Mouse (Mus musculus) skeletal muscle tissue, postnatal 0 days (tissue): ENCODE results near the gene Gdi1. TPM values are rescaled to one million over a fixed set of nuclear protein-coding genes. Genes with fewer than 3 reads are reported as not detected.

Experiments used
- microRNA-seq, 2 experiments: library from miRNA; unstranded; fragments of <30 nt; microRNA quantifications; one replicate each; pipeline ENCODE4; 2016
- polyA plus RNA-seq: library from polyadenylated mRNA; unstranded; fragments of >200 nt; fragmentation: Nextera tagmentation; extraction: Ambion mirVana; gene quantifications from 2 replicates; pipeline ENCODE4 v1.2.1, GENCODE M21; 2015

The Gdi1 gene
- 65.1 and 70.0 TPM in 2 replicates for polyA plus RNA-seq

DNA sequence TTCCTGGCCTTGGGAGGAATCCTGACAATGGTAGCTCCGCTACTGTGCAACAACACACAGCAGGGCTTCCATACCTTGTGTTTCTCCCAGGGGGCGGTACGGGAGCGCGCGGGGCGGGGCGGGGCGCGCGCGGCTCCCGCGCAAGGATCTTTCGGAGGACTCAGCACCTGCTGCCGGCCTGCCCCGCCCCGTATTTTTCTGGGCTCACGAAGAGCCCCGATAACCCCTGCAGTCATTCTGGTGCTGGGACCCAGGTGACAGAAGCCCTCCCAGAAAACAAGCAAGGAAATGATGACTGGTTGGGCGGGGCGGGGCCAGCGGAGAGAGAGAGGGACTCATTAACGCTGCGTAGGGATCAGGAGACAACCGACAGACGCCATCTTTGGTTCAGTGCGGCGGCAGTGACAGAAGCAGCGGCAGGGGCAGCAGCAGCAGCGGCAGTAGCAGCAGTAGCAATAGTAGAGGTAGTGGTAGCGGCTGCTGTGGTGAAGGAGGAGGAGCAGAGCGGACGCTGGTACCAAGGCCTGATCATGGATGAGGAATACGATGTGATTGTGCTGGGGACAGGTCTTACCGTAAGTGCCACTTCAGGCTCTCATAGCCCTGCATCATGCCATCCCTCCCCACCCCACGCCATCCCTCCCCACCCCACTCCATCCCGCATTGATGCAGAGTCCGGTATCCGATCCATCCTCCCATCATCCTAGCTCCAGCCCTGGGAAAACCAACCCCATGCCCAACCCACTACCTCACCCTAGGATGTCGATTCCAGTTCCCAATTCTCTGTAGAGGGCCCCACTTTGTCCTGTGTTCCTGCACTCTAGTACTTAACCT lies at the start of gene Gdi1:
Gene Gdi1, plus strand, starts transcription at position 132 of the 834 bp plus-strand sequence.

GRCm38 (mm10) chrX:74270062-74270901 lies 34.5 kb upstream of the Gdi1 start, which contains the start of gene Rpl10:
TSS of gene Rpl10 (plus strand) at chrX:74270812.

GRCm38 (mm10) chrX:74281732-74282394 lies 22.9 kb upstream of the Gdi1 start, which contains the start of the genes Taz and Dnase1l1:
TSS of gene Taz (plus strand) at chrX:74281912.
TSS of gene Dnase1l1 (minus strand) at chrX:74282337.

GRCm38 (mm10) chrX:74296538-74297448 lies 8.0 kb upstream of the Gdi1 start, which contains the start of gene Atp6ap1:
TSS of gene Atp6ap1 (plus strand) at chrX:74297097.

GRCm38 (mm10) chrX:74312540-74313464 lies 8.0 kb downstream of the Gdi1 start, which contains the start of gene Fam50a:
TSS of gene Fam50a (plus strand) at chrX:74313033.

DNA sequence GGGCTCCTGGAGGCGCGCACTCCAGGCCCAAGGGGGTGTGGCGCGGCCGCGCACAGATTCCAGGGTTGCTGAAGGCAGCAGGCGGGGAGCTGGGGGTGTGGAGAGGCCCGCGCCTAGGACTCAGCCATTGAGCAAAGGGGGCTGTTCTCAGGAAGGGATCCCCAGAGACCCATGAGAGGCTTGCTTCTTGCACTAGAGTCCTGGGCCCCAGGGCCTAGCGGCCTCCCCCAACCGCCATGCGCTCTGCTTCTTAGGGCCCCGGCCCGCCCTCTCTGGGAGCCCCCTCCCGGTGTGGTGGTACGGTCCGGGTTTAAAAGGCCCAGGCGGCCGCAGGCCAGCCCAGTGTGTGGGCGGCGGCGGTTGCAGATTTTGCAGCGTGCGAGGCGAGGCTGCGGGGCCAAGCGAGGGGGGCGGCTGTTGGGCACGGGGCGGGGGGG lies 23.9 kb downstream of the Gdi1 start, which contains the start of gene Plxna3:
Gene Plxna3, plus strand, starts transcription at position 342 of the 437 bp plus-strand sequence.

GRCm38 (mm10) chrX:74353467-74353770 lies 48.6 kb downstream of the Gdi1 start, which contains the start of gene Lage3:
TSS of gene Lage3 (minus strand) at chrX:74353618.

Small RNA genes within 50 kb of the gene (microRNA-seq; reads per million reads assigned to microRNA genes)
- gene Mir7091: 1.1 to 1.3 reads per million in 2 experiments
- gene Mir7092: 0 to 0.42 reads per million in 2 experiments

Other genes with a start within 250 kb of the Gdi1 start
- 0.79 TPM in 1 of 2 replicates, not detected in the other for gene Opn1mw, start 177.5 kb upstream of the Gdi1 start, polyA plus RNA-seq
- gene Mecp2, start 169.6 kb upstream of the Gdi1 start, polyA plus RNA-seq: 14.6 and 14.9 TPM in 2 replicates
- gene Tex28, start 137.2 kb upstream of the Gdi1 start, polyA plus RNA-seq: not detected in 2 replicates
- gene Tktl1, start 127.7 kb upstream of the Gdi1 start, polyA plus RNA-seq: not detected in 2 replicates
- 55.4 and 60.8 TPM in 2 replicates for gene Flna, start 55.2 kb upstream of the Gdi1 start, polyA plus RNA-seq
- gene Emd, start 50.3 kb upstream of the Gdi1 start, polyA plus RNA-seq: 8.9 and 9.7 TPM in 2 replicates
- gene Rpl10, start 34.2 kb upstream of the Gdi1 start, polyA plus RNA-seq: 431 and 454 TPM in 2 replicates
- gene Taz, start 23.1 kb upstream of the Gdi1 start, polyA plus RNA-seq: 67.0 and 73.2 TPM in 2 replicates
- gene Dnase1l1, start 22.7 kb upstream of the Gdi1 start, polyA plus RNA-seq: 46.5 and 53.2 TPM in 2 replicates
- gene Atp6ap1, start 7.9 kb upstream of the Gdi1 start, polyA plus RNA-seq: 71.0 and 77.7 TPM in 2 replicates
- 36.6 and 42.8 TPM in 2 replicates for gene Fam50a, start 8.0 kb downstream of the Gdi1 start, polyA plus RNA-seq
- 1.9 and 2.5 TPM in 2 replicates for gene Plxna3, start 24.1 kb downstream of the Gdi1 start, polyA plus RNA-seq
- gene Lage3, start 48.6 kb downstream of the Gdi1 start, polyA plus RNA-seq: 63.8 and 71.3 TPM in 2 replicates
- gene Ubl4a, start 68.2 kb downstream of the Gdi1 start, polyA plus RNA-seq: 53.7 and 55.0 TPM in 2 replicates
- 8.3 and 8.4 TPM in 2 replicates for gene Slc10a3, start 68.4 kb downstream of the Gdi1 start, polyA plus RNA-seq
- 23.3 and 28.6 TPM in 2 replicates for gene Fam3a, start 88.3 kb downstream of the Gdi1 start, polyA plus RNA-seq
- 14.9 and 15.4 TPM in 2 replicates for gene Ikbkg, start 88.3 kb downstream of the Gdi1 start, polyA plus RNA-seq
- 8.1 and 17.5 TPM in 2 replicates for gene G6pdx, start 124.2 kb downstream of the Gdi1 start, polyA plus RNA-seq
- gene Gm6880, start 176.4 kb downstream of the Gdi1 start, polyA plus RNA-seq: 0.33 TPM in 1 of 2 replicates, not detected in the other